Mouse (Mus musculus) midbrain, embryonic 16.5 days (tissue): Measurements from ENCODE around the gene Ice2. TPM values are rescaled to one million over a fixed set of nuclear protein-coding genes. Genes with fewer than 3 reads are reported as not detected.

Source experiments
- ATAC-seq: fragments of 200-750 bp; cut with Nextera tagmentation; 2 replicates; pipeline ENCODE4 v1.8.0; 2017; ENCODE audit warnings: moderate TSS enrichment
- H3K27ac ChIP-seq: fragments of 300-500 bp; sonication (generic); 2 replicates; pipeline ENCODE4 v1.5.1; 2014; ENCODE audit warnings: mild to moderate bottlenecking, low read length, mixed read lengths
- H3K27me3 ChIP-seq: fragments of 300-500 bp; sonication (generic); 2 replicates; pipeline ENCODE4 v1.6.1; 2014; ENCODE audit warnings: low read depth, low read length, mixed read lengths; ENCODE audit not compliant: control insufficient read depth, insufficient read depth
- H3K36me3 ChIP-seq: fragments of 300-500 bp; sonication (generic); 2 replicates; pipeline ENCODE4 v1.6.1; 2014; ENCODE audit warnings: mild to moderate bottlenecking, low read length, moderate library complexity, mixed read lengths; ENCODE audit not compliant: control insufficient read depth, insufficient read depth
- H3K4me1 ChIP-seq: fragments of 300-500 bp; sonication (generic); 2 replicates; pipeline ENCODE4 v1.6.1; 2014; ENCODE audit warnings: mild to moderate bottlenecking, low read length, mixed read lengths; ENCODE audit not compliant: control insufficient read depth, insufficient read depth
- H3K4me2 ChIP-seq: fragments of 300-500 bp; sonication (generic); 2 replicates; pipeline ENCODE4 v1.6.1; 2014; ENCODE audit warnings: mild to moderate bottlenecking, low read length, mixed read lengths
- H3K4me3 ChIP-seq: fragments of 300-500 bp; sonication (generic); 2 replicates; pipeline ENCODE4 v1.5.1; 2014; ENCODE audit warnings: low read depth, mild to moderate bottlenecking, low read length, moderate library complexity, mixed read lengths
- H3K9ac ChIP-seq: fragments of 300-500 bp; sonication (generic); 2 replicates; pipeline ENCODE4 v1.6.1; 2014; ENCODE audit warnings: low read depth, low read length, mixed read lengths
- H3K9me3 ChIP-seq: fragments of 300-500 bp; sonication (generic); replicated peaks from 2 replicates; pipeline ENCODE4 v1.6.1; 2014; ENCODE audit warnings: mild to moderate bottlenecking, low read length, mixed read lengths; ENCODE audit not compliant: control insufficient read depth, poor library complexity, severe bottlenecking
- WGBS: fragments of 180-500 bp; shearing (Covaris S2); extraction: QIAGEN DNeasy Blood & Tissue Kit; methylation state at CpG from one replicate; pipeline ENCODE4 v1.1.7; 2014; 5-methylcytosine and 5-hydroxymethylcytosine counted together
- polyA plus RNA-seq: library from polyadenylated mRNA; unstranded; fragments of >200 nt; fragmentation: Nextera tagmentation; extraction: Ambion mirVana; gene quantifications from 2 replicates; pipeline ENCODE4 v1.2.1, GENCODE M21; 2015

The Ice2 gene
- polyA plus RNA-seq, 1 experiment from 2014 or later = 9.8 TPM

GRCm38 (mm10) chr9:69368071-69368470, 29.6 kb upstream of the Ice2 start:
- Histone ChIP-seq H3K27ac (no peak overlapping the region), H3K9me3 (no peaks in the 10 kb centered on the region), H3K36me3 (no peaks in the 10 kb centered on the region), H3K27me3 (no peaks in the 10 kb centered on the region), H3K4me1 (peaks cover 9% of the 10 kb centered on the region), H3K9ac (no peak overlapping the region), H3K4me2 (no peak overlapping the region), H3K4me3 (no peak overlapping the region)
- WGBS = 74% methylated on average over 8 of the region's 8 CpGs
- ATAC-seq = no peak

GRCm38 (mm10) chr9:69371046-69371724, 26.5 kb upstream of the Ice2 start:
- Histone ChIP-seq H3K4me1 (peaks cover 10% of the 10 kb centered on the region), H3K27me3 (no peaks in the 10 kb centered on the region), H3K4me2 (no peak overlapping the region), H3K4me3 (no peak overlapping the region), H3K9me3 (no peaks in the 10 kb centered on the region), H3K27ac (no peak overlapping the region), H3K36me3 (peaks cover under 1% of the 10 kb centered on the region; the same call in 1 of the 2 replicates), H3K9ac (no peak overlapping the region)
- 77% methylated on average over 11 of the region's 11 CpGs for WGBS
- no peak for ATAC-seq

GRCm38 (mm10) chr9:69372871-69373270, 24.8 kb upstream of the Ice2 start:
- peaks cover 10% of the 10 kb centered on the region for H3K4me1 ChIP-seq
- no peak overlapping the region for H3K9ac ChIP-seq
- no peak overlapping the region for H3K4me2 ChIP-seq
- no peaks in the 10 kb centered on the region for H3K27me3 ChIP-seq
- no peak overlapping the region for H3K27ac ChIP-seq
- 16% methylated on average over 4 of the region's 4 CpGs for WGBS
- no peak overlapping the region for H3K4me3 ChIP-seq
- no peaks in the 10 kb centered on the region for H3K9me3 ChIP-seq
- peaks cover 4% of the 10 kb centered on the region; the same call in 1 of the 2 replicates for H3K36me3 ChIP-seq
- ATAC-seq = no peak

GRCm38 (mm10) chr9:69376982-69377653, 20.6 kb upstream of the Ice2 start:
- Histone ChIP-seq H3K4me2 (no peak overlapping the region), H3K27ac (no peak overlapping the region), H3K27me3 (no peaks in the 10 kb centered on the region), H3K9ac (no peak overlapping the region), H3K36me3 (peaks cover 4% of the 10 kb centered on the region; the same call in 1 of the 2 replicates), H3K9me3 (no peaks in the 10 kb centered on the region), H3K4me1 (peaks cover 10% of the 10 kb centered on the region), H3K4me3 (no peak overlapping the region)
- WGBS = 90% methylated on average over 4 of the region's 4 CpGs
- ATAC-seq = no peak

GRCm38 (mm10) chr9:69377654-69378045, 20.1 kb upstream of the Ice2 start:
- Histone ChIP-seq H3K36me3 (peaks cover 4% of the 10 kb centered on the region; the same call in 1 of the 2 replicates), H3K4me2 (no peak overlapping the region), H3K9me3 (no peaks in the 10 kb centered on the region), H3K27me3 (no peaks in the 10 kb centered on the region), H3K9ac (no peak overlapping the region), H3K4me3 (no peak overlapping the region), H3K4me1 (peaks cover 6% of the 10 kb centered on the region), H3K27ac (no peak overlapping the region)
- no peak for ATAC-seq
- 92% methylated on average over 3 of the region's 3 CpGs for WGBS

- H3K4me1 ChIP-seq = no peaks in the 10 kb centered on the region
- H3K9me3 ChIP-seq = no peaks in the 10 kb centered on the region
- no peak overlapping the region for H3K27ac ChIP-seq
- peaks cover 4% of the 10 kb centered on the region; the same call in 1 of the 2 replicates for H3K36me3 ChIP-seq
- no peaks in the 10 kb centered on the region for H3K27me3 ChIP-seq
- no peak overlapping the region for H3K9ac ChIP-seq
- ATAC-seq = no peak
- H3K4me3 ChIP-seq = no peak overlapping the region
- WGBS = 74% methylated on average over 1 of the region's 1 CpGs
- H3K4me2 ChIP-seq = no peak overlapping the region
Observed at GRCm38 (mm10) chr9:69380546-69380945, 17.2 kb upstream of the Ice2 start.

- H3K9me3 ChIP-seq = no peaks in the 10 kb centered on the region
- no peak overlapping the region for H3K9ac ChIP-seq
- no peak for ATAC-seq
- no peaks in the 10 kb centered on the region; the same call in 1 of the 2 replicates for H3K36me3 ChIP-seq
- H3K4me3 ChIP-seq = no peak overlapping the region
- WGBS = 63% methylated on average over 7 of the region's 7 CpGs
- no peaks in the 10 kb centered on the region for H3K4me1 ChIP-seq
- H3K27me3 ChIP-seq = no peaks in the 10 kb centered on the region
- no peak overlapping the region for H3K27ac ChIP-seq
- H3K4me2 ChIP-seq = no peak overlapping the region
Observed at GRCm38 (mm10) chr9:69381741-69382140, 16.0 kb upstream of the Ice2 start.

- whole genome bisulfite sequencing = 90% methylated on average over 17 of the region's 17 CpGs
- ATAC-seq = no peak
Observed at GRCm38 (mm10) chr9:69384475-69384874, 13.2 kb upstream of the Ice2 start.

GRCm38 (mm10) chr9:69384905-69385304, 12.8 kb upstream of the Ice2 start:
- WGBS = 83% methylated on average over 1 of the region's 1 CpGs
- ATAC-seq = no peak
- Histone ChIP-seq H3K4me3 (no peak overlapping the region), H3K9me3 (no peaks in the 10 kb centered on the region), H3K4me2 (no peak overlapping the region), H3K27ac (no peak overlapping the region), H3K4me1 (no peaks in the 10 kb centered on the region), H3K9ac (no peak overlapping the region), H3K36me3 (no peaks in the 10 kb centered on the region), H3K27me3 (no peaks in the 10 kb centered on the region)

More at GRCm38 (mm10) chr9:69384475-69384874, 13.2 kb upstream of the Ice2 start:
- Histone ChIP-seq H3K4me2 (no peak overlapping the region), H3K27me3 (no peaks in the 10 kb centered on the region), H3K27ac (no peak overlapping the region), H3K9me3 (no peaks in the 10 kb centered on the region), H3K4me1 (no peaks in the 10 kb centered on the region), H3K9ac (no peak overlapping the region), H3K36me3 (no peaks in the 10 kb centered on the region), H3K4me3 (no peak overlapping the region)
